Mouse (Mus musculus) heart, embryonic 13.5 days (tissue): ENCODE measurements around the gene Vmn1r118. TPM values are rescaled to one million over a fixed set of nuclear protein-coding genes. Genes with fewer than 3 reads are reported as not detected.
"Not testable (repeated sequence)": the region's sequence is repeated elsewhere in the genome, so short reads cannot be mapped to it uniquely, and the experiment has no call there.

Experiments
- ATAC-seq: fragments of 200-750 bp; cut with Nextera tagmentation; 2 replicates; pipeline ENCODE4 v1.8.0; 2017; ENCODE audit warnings: moderate TSS enrichment; ENCODE audit not compliant: insufficient number of reproducible peaks, low FRiP score, low TSS enrichment; ENCODE audit errors: extremely low read depth
- H3K27ac ChIP-seq: fragments of 300-500 bp; sonication (generic); replicated peaks from 2 replicates; pipeline ENCODE4 v1.5.1; 2015; ENCODE audit warnings: moderate library complexity, mild to moderate bottlenecking, inconsistent platforms
- H3K27me3 ChIP-seq: fragments of 300-500 bp; sonication (generic); replicated peaks from 2 replicates; pipeline ENCODE4 v1.6.1; 2015; ENCODE audit warnings: mild to moderate bottlenecking, inconsistent platforms
- H3K36me3 ChIP-seq: fragments of 300-500 bp; sonication (generic); 2 replicates; pipeline ENCODE4 v1.6.1; 2015; ENCODE audit warnings: mild to moderate bottlenecking, inconsistent platforms
- H3K4me1 ChIP-seq: fragments of 300-500 bp; sonication (generic); 2 replicates; pipeline ENCODE4 v1.6.1; 2015; ENCODE audit warnings: inconsistent platforms
- H3K4me2 ChIP-seq: fragments of 300-500 bp; sonication (generic); 2 replicates; pipeline ENCODE4 v1.6.1; 2015; ENCODE audit warnings: inconsistent platforms, mild to moderate bottlenecking, moderate library complexity
- H3K4me3 ChIP-seq: fragments of 300-500 bp; sonication (generic); 2 replicates; pipeline ENCODE4 v1.5.1; 2015; ENCODE audit warnings: moderate library complexity, mild to moderate bottlenecking, inconsistent platforms
- H3K9ac ChIP-seq: fragments of 300-500 bp; sonication (generic); 2 replicates; pipeline ENCODE4 v1.6.1; 2015; ENCODE audit warnings: inconsistent platforms, mild to moderate bottlenecking, moderate library complexity
- H3K9me3 ChIP-seq: fragments of 300-500 bp; sonication (generic); 2 replicates; pipeline ENCODE4 v1.6.1; 2016; ENCODE audit warnings: inconsistent platforms
- WGBS: fragments of 180-500 bp; shearing (Covaris S2); methylation state at CpG from one replicate; pipeline ENCODE4 v1.1.7; 2015; ENCODE audit warnings: mixed read lengths; 5-methylcytosine and 5-hydroxymethylcytosine counted together
- polyA plus RNA-seq: library from polyadenylated mRNA; unstranded; fragments of >200 nt; fragmentation: Nextera tagmentation; extraction: Ambion mirVana; gene quantifications from 2 replicates; pipeline ENCODE4 v1.2.1, GENCODE M21; 2015

The Vmn1r118 gene
- polyA plus RNA-seq, result not detected in 2 replicates

DNA sequence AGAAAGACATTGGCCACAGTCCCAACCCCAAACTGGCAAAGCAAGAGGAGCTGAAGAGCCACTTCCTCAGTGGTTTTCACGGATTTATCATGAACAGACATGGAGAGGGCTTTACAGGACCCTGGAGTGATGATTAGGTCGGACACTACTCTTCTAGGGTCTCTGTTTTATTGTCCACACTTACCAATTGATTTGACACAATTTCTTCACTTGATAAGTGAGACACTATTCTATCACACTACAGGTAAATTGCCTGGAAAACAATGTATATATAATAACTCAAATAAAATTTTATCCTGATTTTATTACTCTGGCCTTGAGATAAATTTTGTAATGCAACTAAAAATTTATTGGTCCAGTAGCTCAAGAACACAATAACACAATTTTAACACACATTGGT is at the start of gene Vmn1r118:
Vmn1r118 (minus strand) TSS at position 101 of the 400 bp plus-strand sequence.
- not testable (repeated sequence) for H3K36me3 ChIP-seq, H3K4me2 ChIP-seq, H3K9ac ChIP-seq, H3K4me1 ChIP-seq, H3K27me3 ChIP-seq, H3K4me3 ChIP-seq, H3K27ac ChIP-seq, ATAC-seq, H3K9me3 ChIP-seq
- WGBS, result no CpG with 5 or more reads among the region's 2 CpGs

DNA sequence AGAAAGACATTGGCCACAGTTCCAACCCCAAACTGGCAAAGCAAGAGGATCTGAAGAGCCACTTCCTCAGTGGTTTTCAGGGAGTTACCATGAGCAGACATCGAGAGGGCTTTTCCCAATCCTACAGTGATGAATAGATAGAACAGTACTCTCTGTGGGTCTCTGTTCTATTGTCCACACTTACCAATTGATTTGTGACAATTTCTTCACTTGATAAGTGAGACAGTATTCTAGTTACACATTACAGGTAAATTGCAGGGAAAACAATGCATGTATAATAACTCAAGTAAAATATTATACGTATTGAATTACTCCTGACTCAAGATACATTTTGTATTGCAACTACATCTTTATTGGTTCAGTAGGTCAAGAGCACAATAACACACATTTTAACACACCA is 28.1 kb downstream of the Vmn1r118 start, which contains the start of gene Vmn1r117:
Vmn1r117 (minus strand) TSS at position 101 of the 400 bp plus-strand sequence.
- not testable (repeated sequence) for H3K9me3 ChIP-seq, H3K27ac ChIP-seq, H3K4me2 ChIP-seq, H3K36me3 ChIP-seq, H3K9ac ChIP-seq, ATAC-seq, H3K27me3 ChIP-seq, H3K4me3 ChIP-seq, H3K4me1 ChIP-seq
- WGBS, result no CpG with 5 or more reads among the region's 2 CpGs

DNA sequence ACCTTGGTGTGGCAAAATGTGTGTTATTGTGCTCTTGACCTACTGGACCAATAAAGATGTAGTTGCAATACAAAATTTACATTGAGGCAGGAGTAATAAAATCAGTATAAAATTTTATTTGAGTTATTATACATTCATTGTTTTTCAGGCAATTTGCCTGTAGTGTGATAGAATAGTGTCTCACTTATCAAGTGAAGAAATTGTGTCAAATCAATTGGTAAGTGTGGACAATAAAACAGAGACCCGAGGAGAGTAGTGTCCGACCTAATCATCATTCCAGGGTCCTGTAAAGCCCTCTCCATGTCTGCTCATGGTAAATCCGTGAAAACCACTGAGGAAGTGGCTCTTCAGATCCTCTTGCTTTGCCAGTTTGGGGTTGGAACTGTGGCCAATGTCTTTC is 40.2 kb downstream of the Vmn1r118 start, which contains the start of gene Vmn1r116:
Vmn1r116 (plus strand) TSS at position 301 of the 400 bp plus-strand sequence.
- H3K9ac ChIP-seq, H3K9me3 ChIP-seq, H3K36me3 ChIP-seq, H3K4me1 ChIP-seq, H3K27me3 ChIP-seq, H3K4me3 ChIP-seq, ATAC-seq, H3K4me2 ChIP-seq, H3K27ac ChIP-seq: not testable (repeated sequence)
- 59% methylated on average over 3 of the region's 3 CpGs for WGBS

Other genes starting within 250 kb of the Vmn1r118 start
- gene Vmn1r107, start 243.4 kb downstream of the Vmn1r118 start, polyA plus RNA-seq, result not detected in 2 replicates
- not detected in 2 replicates for gene Vmn1r111, start 209.1 kb downstream of the Vmn1r118 start, polyA plus RNA-seq
- not detected in 2 replicates for gene Gm10668, start 181.7 kb downstream of the Vmn1r118 start, polyA plus RNA-seq
- not detected in 2 replicates for gene Vmn1r112, start 141.2 kb downstream of the Vmn1r118 start, polyA plus RNA-seq
- not detected in 2 replicates for gene Vmn1r113, start 125.1 kb downstream of the Vmn1r118 start, polyA plus RNA-seq
- gene Vmn1r114, start 100.2 kb downstream of the Vmn1r118 start, polyA plus RNA-seq, result not detected in 2 replicates
- gene Vmn1r115, start 67.4 kb downstream of the Vmn1r118 start, polyA plus RNA-seq, result not detected in 2 replicates
- gene Vmn1r116, start 40.1 kb downstream of the Vmn1r118 start, polyA plus RNA-seq, result not detected in 2 replicates
- gene Vmn1r117, start 28.2 kb downstream of the Vmn1r118 start, polyA plus RNA-seq, result not detected in 2 replicates
- not detected in 2 replicates for gene Vmn1r119, start 100.1 kb upstream of the Vmn1r118 start, polyA plus RNA-seq
- not detected in 2 replicates for gene Vmn1r120, start 141.4 kb upstream of the Vmn1r118 start, polyA plus RNA-seq
- not detected in 2 replicates for gene Vmn1r121, start 186.2 kb upstream of the Vmn1r118 start, polyA plus RNA-seq
- gene Vmn1r122, start 221.8 kb upstream of the Vmn1r118 start, polyA plus RNA-seq, result not detected in 2 replicates
- not detected in 2 replicates for gene Vmn1r123, start 249.8 kb upstream of the Vmn1r118 start, polyA plus RNA-seq